Mouse (Mus musculus): ENCODE measurements around the gene Klhl28.
A peak's percentile ranks its signal among the peaks of the same experiment; 100 is the strongest.

Gene Klhl28

DNA sequence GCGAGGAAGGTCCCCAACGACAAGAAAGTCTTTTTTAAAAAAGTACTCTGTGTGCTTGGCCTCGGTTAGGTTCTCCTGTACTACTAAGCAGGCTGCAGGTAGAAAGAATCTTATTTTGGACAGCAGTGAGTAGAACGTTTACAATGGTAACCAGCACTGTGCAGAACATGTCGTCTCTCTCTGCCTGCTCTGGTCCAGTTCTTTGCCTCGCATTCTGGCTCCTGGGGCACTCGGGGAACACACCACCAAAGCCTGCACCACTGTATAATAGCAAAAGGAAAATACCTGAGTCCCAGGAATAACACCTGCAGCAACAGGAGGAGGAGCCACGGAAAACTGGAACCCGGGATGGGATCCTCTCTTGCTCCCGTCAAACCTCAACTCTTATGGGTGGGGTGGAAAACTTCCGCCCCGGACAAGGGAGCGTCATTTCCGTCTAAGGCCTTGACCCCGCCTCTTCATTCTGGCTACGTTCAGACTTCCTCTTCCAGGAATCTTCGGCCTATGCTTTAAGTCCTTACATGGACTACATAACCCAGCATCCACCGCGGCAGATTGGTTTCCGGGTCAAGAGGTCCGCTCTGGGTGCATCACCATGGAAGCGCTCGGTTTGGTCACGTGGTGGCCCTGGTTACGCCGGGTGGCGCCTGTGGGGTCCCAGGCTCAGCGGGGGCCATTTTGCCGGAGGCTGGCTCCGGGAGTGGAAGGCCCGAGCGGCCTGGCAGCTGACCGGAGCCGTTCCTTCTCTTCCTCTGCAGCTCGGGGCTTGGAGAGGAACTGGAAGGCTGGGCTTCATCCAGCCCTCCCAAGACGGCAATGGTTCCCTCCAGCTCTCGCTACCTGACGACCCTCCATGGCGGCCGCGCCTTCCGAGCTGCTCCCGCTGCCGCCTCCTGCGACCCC is at the start of gene Klhl28, which contains the start of gene Togaram1:
TSS of gene Klhl28 (minus strand) at position 411 of the 903 bp plus-strand sequence.
TSS of gene Togaram1 (plus strand) at position 681 of the 903 bp plus-strand sequence.
- peak; percentile 95 to 98 for DNase-seq (ENCODE audit: low spot score in 2 of 2)

DNA sequence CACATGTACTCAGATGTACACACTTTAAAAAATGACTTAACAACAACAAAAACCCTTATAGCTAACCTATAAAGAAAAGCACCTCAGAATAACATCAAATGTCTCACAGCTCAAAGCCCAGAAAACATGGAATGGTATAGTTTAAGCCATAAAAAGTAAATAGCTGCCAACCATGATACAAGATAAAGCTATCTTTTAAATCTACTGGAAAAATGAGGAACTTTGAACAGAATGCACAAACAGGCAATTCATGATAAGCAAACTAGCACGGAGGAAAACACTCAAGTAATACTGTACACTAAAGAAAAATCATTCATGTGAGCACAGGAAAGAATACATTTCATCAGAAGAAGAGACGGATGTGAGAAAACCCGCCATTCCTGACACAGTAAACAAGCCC is 42.4 kb upstream of the Klhl28 start:
- DNase-seq (ENCODE audit: low spot score in 2 of 2), result no peak

DNA sequence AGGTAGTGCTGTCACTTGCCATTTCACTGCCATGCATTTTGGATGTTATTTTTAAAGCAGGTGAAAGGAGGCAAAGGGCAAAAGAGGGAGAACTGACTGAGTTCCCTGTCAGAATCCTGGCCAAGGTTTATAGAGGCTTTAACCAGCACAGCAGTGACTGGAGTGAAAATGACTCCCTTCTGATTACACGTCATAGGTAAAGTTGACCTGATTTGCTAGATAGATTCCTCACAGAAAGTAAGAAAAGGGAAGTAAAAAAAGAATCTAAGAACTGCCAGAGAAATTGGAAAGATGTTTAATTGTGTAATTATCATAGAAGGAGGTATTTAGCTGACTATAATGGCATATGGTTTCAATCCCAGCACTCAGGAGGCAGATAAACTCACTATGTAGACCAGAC is 12.2 kb upstream of the Klhl28 start:
- DNase-seq (ENCODE audit: low spot score in 2 of 2), result no peak

DNA sequence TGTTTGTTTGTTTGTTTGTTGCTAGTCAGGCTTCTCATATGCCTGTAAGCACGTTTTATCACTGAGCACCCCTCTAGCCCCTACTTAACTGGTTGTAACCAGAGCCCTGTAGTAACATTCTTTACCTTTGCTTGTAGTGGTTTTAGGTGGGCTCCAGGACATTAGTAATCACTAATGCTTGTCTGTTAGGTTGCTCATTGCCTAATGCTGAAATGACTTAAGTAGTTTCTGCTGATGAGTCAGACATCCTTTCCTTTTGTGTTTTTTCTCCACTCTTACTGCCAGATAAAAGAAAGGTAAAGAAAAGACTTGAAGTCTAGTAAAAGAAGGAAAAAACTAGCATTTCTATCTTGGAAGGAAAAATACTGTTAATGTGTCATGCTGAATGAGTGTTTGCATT is 10.9 kb upstream of the Klhl28 start:
- DNase-seq (ENCODE audit: low spot score in 2 of 2), result no peak

DNA sequence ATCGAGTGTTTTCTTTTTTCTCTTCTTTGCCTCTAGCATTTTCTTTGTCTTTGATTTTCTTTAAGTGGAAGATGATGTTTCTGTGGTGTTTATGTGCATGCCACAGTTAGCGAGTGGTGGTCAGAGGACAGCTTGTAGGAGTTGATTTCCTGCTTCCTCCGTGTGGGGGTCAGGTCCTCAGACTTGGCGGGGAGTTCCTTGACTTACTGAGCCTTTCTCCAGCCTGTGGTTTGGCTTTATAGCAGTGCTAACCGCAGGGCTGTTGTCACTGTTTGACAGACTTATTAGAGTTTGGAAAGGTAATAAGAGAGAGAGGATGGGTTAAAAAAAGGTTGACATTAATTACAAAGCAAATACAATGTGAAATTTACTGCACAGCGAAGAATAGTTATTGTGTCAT is 10.2 kb upstream of the Klhl28 start:
- no peak for DNase-seq (ENCODE audit: low spot score in 2 of 2)

DNA sequence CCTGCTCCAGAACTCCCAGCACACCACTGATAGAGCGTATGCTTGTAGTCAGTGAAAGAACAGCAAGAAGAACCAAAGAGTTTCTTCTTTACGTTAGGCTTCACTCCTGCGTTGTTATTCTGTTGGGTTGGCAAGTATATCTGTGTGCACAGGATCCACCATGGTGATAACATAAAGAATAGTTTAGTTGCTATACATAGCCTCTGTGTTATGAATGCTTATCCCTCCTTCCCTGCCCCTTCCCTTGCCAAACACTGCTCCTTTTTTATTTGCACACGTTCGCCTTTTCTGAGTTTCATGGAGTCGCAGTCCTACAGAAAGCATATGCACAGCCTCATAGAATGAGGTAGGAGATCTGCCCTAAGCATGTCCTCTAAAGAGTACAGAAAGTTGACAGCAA is 6.7 kb upstream of the Klhl28 start:
- no peak for DNase-seq (ENCODE audit: low spot score in 2 of 2)

DNA sequence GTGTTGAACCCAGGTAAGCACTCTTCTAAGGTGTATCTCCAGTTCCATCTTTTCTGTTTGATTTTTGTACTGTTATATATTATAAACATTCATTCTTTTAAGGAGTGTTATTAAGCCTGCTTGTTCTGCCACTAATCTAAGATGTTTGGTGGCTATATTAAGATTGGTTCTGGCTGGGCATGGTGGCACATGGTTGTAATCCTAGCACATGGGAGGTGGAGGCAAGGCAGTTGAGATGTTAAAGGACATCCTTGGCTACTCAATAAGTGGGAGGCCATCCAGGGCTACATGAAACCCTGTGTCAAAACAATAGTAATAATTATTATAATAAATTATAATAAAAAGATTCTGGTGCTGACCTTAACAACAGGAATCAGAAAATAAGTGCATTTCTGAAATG is 6.1 kb upstream of the Klhl28 start:
- DNase-seq (ENCODE audit: low spot score in 2 of 2), result no peak

DNA sequence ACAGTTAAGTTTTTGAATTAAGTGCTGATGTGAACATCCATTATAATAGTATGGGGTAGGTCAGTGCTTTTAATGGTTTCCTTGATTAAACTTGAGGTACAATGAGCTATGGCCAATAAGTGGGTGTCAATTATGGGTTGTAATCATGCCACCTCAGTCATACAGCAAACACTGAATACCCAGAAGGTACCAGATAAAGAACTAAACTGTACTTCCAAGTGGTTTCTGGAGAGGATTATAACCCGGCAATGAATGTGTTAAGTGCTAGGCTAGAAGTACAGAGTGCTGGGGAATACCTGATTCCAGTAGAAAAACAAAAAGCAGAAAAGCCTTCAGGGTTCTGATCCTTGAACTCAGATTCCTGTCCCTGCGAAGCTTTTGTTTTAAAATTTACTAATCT is 2.7 kb upstream of the Klhl28 start:
- no peak for DNase-seq (ENCODE audit: low spot score in 2 of 2)

DNA sequence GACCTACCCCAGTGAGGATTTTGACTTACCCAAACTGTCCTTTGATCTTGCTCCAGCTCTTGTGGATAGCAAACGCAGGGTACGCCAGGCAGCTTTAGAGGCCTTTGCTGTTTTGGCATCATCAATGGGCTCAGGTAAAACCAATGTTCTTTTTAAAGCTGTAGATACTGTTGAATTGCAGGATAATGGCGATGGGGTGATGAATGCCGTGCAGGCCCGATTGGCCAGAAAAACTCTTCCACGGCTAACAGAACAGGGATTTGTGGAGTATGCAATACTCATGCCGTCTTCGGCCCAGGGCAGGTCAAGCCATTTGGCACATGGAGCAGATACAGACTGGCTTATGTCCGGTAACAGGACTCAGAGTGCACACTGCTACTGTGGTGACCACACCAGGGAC is 2.1 kb upstream of the Klhl28 start:
- no peak for DNase-seq (ENCODE audit: low spot score in 2 of 2)

DNA sequence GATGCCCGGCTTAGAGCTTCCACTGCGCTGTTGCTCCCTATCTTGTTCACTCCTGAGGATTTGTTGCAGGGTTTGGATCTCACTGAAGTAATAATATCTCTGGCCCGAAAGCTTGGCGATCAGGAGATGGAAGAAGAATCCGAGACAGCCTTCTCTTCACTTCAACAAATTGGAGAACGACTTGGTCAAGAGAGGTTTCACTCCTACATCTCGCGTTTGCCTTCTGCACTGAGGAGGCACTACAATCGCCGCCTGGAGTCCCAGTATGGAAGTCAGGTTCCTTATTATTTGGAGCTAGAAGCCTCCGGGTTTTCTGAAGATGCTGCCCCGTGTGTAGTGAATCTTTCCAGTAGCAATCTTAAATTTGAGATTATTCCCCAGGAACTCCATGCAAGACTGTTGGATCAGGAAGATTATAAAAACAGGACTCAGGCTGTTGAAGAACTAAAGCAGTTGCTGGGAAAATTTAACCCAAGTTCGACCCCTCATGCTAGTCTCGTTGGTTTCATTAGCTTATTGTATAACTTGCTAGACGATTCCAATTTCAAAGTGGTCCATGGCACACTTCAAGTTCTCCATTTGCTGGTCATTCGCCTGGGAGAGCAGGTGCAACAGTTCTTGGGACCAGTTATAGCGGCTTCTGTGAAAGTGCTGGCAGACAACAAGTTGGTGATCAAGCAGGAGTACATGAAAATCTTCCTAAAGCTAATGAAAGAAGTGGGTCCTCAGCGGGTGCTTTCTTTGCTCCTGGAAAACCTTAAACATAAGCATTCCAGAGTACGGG is 1.5 kb upstream of the Klhl28 start:
- no peak for DNase-seq (ENCODE audit: low spot score in 2 of 2)

DNA sequence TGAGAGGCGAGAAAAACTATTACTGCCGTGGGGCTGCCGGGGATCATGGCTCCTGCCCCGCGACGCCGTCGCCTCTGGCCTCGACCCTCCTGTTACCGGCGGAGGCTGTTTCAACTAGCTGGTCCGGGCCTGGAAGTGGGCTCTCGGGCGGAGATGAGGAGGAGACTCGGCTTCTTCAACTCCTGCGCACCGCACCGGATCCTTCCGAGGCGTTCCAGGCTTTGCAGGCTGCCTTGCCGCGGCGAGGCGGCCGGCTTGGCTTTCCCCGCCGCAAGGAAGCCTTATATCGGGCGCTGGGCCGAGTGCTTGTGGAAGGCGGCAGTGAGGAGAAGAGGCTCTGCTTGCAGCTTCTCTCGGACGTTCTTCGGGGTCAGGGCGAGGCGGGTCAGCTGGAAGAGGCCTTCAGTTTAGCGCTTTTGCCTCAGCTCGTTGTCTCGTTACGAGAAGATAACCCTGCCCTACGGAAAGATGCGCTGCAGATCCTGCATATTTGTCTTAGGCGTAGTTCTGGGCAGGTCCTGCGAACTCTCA is 832 bp upstream of the Klhl28 start:
- DNase-seq (ENCODE audit: low spot score in 2 of 2), result peak; percentile 33 to 48

DNA sequence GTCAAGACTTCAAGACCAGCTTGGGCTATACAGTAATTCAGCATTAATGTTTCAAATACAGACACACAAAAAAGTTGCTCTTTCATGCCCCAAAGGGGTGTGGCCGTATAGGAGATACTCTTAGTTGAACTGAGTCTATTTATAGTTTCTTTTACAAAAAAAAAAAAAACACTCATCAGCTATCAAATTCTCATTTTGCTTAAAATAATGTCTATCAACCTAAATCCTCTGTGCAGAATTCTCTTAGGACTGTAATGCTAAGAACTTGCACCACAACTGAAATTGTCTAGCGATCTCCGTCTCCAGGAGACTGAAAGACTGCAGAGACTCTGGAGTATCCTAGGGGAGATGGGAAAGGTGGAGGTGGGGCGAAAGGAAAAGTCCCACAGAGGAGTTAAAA is 774 bp downstream of the Klhl28 start:
- DNase-seq (ENCODE audit: low spot score in 2 of 2), result no peak

DNA sequence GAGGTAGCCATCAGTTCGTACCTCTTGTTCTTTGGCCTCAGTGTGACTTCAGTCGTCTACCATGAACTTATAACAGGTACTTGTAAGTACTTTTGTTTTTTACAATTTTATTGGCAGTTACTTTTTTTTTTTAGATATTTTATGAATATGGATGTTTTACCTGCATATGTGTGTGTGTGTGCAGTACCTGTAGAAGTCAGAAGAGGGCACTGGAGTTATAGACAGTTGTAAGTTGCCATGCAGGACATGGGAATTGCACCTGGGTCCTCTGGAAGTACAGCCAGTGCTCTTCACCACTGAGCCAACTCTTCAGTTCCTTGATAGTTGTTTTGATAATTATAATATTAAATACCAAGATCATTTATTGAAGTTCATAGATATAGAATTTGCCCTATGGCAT is 27.8 kb downstream of the Klhl28 start:
- no peak for DNase-seq (ENCODE audit: low spot score in 2 of 2)

DNA sequence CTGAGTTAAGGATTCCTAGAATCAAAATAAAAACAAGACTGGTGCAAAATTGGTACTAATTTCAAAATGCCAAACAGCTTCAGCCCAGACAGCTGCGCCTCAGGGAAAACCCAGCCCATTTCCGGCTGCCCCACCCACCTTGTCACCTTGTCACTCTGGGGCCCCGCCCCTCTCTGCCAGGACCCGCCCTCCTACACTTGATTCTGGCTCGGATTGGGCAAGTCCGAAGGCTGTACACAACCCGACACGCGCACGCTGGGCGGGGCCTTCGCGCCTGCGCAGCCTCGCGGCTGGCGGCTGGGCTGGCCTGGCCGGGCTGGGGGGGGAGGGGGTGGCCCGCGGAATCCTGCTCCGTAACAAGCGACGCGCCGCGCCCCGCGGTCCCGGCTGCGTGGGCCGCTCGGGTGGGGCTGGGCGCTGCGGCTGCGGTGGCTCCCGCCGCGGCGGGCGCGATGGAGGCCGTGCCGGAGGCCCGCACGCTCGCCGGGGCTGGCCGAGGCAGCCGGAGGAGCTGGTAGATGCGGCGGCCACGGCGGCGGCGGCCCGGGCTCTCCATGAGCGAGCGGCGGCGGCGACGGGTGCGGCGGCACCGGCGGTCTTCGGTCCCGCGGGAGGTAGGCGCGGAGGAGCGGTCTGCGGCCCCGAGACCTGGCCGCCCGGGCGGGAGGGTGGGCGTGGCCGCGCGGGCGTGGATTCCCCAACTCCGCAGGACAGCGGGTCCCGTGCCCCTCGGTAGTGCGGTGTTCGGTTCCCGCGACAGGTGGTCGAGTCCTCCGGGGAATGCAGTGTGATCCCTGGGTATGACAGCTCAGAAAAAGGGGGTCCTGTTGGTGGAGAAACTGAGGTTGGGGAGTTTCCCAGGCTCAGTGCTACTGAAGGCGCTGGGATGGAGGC is 47.5 kb downstream of the Klhl28 start, which contains the start of gene Gm527:
TSS of gene Gm527 (plus strand) at position 329 of the 894 bp plus-strand sequence.
- peak; percentile 85 to 87 for DNase-seq (ENCODE audit: low spot score in 2 of 2)

DNA sequence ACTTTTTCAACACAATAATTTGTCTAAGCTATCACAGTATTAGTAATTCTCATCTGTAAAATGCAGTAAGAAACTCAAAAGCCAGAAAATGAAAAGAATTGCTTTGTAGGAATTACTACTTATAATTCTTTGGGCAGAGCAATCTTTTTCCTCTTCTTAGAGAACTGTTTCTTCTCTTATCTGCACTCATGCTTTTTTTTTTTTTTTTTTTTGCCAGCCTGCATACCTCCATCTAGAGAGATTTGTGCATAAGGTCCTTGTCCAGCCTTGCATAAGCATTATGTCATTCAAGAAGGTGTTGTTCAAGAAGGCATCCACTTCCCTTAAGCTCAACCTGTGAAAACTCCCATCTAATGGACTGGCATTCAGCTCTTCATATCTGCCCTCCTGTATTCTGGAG is 48.6 kb downstream of the Klhl28 start:
- DNase-seq (ENCODE audit: low spot score in 2 of 2), result no peak

DNA sequence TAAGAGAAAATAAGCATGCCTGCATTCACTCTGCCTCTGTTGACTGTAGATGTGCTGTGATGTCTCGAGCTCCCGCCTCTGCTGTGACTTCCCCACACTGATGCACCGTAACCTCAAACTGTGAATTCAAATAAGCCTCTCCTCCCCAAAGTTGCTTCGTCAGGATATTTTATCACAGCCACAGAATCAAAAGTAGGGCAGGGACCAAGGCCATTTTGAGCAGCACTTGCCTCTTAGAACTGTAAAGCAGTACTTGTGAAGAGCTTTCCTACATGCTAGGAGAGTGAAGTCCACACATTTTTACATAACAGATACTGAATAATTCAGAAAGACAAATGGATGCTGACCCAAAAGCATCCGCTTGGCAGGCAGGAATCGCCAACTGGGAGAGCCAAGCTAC is 52.3 kb downstream of the Klhl28 start:
- no peak for DNase-seq (ENCODE audit: low spot score in 2 of 2)

DNA sequence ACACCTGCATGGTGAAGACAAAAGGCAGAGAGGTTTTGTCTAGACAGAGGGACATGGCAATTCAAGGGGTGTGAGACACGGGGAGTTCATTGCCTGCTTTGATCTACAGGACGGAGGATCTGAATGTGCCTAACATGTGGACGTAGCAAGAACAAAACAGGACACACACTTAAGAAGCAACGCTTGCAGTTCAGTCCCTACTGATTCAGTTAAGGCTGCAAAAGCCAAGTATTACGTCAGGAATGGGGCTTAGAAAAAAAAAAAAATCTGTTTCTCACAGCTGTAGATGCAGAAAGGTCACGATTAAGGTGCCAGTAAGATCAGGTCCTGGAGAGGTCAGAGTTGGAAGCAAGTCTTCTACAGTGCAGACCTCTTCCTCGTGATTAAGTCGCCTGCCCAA is 62.1 kb downstream of the Klhl28 start:
- DNase-seq (ENCODE audit: low spot score in 2 of 2), result no peak

DNA sequence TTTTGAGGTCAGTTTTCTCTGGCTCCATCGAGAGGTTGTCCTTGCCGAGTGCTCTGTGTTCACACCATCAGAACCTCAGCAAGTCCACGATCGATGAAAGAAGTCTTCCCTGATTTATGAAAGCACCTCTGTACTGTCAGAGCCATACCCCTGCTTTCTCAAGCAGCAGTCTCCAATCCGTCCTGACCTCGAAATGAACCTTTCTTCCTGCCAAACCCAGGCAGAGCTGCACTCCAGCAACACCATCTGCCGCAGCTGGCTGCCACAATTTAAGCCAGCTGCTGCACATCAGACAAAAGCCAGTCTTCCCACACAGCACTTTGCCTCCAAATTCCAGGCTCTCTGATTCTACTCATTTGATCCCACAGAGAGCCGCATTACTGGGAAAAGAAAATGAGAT is 62.8 kb downstream of the Klhl28 start:
- DNase-seq (ENCODE audit: low spot score in 2 of 2), result no peak

DNA sequence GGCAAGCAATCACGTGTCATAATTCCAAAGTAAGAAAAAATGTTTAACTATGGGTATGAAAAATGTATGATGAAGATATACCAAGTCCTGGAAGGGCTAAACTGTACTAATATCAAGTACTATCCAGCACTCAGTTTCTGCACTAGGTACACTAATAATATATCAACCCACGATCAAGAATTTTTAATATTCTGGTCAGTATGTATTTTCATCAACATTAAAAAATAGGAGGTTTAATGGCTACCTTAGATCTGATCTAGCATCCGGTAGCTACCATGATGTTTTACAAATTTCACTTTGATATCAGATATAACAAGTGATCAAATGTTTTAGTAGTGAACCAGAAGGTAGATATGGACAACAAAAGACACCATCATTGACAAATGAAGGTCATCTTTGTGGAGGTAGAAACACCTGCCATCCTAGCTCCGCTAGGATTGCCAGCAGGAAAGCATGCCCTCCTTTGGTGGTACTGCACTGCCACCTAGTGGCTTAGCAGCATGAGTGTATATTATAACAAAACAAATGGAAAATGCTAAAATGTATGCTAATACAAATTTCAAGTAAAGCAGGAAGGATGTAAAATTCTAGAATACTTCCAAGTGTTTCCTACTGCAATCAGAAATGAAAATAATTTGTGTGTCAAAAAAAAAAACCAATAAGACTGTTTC is 68.1 kb downstream of the Klhl28 start:
- peak in 1 of 2 experiments; percentile 30 for DNase-seq (ENCODE audit: low spot score in 2 of 2)

All from spleen, postnatal 14 days (tissue).